Mouse (Mus musculus) thymus, postnatal 0 days (tissue): ENCODE data around the gene Spry2. TPM values are rescaled to one million over a fixed set of nuclear protein-coding genes. Genes with fewer than 3 reads are reported as not detected.

Experiments used
- DNase-seq: peaks from one replicate; pipeline ENCODE4 v3.0.0-alpha.2; 2015; ENCODE audit warnings: low spot score
- polyA plus RNA-seq: library from polyadenylated mRNA; unstranded; fragments of >200 nt; fragmentation: Nextera tagmentation; extraction: Ambion mirVana; gene quantifications from 2 replicates; pipeline ENCODE4 v1.2.1, GENCODE M21; 2015

The Spry2 gene
- polyA plus RNA-seq, 1 experiment from 2014 or later, result 30.4 TPM

DNA sequence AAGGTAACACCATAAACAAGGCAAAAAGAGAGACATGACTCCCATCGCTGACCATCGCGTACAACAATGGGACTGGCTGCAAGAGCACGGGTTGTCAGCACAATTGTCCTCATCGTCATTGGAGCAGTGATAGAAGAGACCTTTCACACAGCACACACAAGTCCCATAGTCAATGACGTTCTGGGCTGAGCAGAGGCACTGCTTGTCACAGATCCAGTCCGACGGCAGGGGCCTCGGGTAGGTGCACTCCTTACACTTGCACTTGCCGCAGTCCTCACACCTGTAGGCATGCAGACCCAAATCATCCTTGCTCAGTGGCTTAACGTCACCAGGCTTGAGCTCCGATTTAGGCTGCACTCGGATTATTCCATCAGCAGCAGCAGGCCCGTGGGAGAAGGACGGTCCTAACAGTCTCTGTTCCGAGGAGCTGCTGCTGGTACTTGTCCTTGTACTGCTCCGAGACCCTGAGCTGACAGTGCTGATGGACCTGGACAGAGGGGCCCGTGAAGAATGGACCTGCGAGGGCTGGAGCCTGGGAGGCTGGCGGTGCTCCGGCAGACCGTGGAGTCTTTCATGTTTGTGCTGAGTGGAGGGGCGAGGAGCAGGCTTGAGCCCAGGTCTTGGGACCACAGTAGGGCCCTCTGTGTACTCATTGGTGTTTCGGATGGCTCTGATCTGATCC, 3.5 kb downstream of the Spry2 start:
- no peak for DNase-seq

DNA sequence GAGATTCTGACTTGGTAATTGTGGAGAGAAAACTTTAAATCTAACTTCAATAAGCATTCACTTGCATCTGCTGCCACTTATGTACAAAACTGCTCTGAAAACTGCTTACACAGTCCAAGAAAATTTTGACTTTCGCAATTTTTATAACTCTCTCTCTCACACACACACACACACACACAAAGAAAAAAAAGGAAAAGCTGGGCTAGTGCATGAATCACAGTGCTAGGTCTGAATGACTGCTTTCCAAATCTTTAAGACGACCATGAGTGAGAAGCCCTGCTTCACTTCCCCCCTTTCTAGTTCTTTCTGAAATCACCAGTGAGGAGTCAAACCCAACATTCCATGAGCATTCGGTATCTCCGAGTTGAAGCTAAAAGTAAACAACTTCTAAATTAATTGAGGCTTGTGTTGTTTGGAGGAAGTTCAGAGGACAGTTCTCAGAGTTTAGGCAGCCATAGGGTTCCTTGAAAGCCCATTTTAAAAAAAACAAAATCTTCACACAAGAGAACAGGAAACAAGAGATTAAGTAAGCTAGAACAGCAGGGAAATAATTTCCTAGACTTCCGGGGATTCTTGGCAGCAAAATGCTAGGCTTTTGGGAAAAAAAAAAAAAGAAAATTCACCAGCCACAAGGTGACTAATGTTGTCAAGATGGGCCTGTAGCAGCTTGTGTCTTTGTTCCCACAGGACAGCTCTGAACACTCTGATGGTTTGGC, 5.9 kb downstream of the Spry2 start:
- DNase-seq, result no peak

DNA sequence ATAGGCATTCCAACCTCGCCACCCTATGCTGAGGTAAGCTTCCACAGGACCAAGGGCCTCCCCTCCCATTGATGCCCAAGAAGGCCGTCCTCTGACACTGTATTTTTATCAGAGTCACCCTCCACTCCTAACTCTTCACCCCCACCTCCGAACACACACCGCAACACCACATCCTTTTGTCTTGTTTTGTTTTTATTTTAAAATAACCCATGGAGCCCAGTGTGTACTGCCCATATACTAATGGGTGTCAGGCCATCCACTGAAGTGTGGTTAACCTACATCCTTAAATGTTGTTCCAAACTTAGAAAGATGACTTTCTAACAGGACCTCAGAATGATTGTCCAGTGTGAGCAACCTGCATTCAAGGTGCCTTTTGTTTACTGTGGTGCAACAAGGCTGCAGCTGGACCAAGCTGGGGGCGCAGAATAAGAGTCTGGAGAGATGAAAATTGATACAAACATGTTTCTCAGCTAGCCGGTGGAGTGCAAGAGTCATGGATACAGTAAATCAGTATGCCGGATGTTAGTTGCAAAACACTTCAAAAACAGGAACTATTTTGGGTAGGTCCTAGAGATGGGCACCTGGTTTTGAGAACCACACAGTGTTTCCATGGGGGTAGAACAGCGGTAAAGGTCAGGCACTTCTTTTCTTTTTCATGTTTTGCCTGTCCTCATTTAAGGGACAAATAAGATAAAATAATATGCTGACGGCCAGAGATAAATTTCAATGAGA, 9.8 kb downstream of the Spry2 start:
- DNase-seq, result no peak

DNA sequence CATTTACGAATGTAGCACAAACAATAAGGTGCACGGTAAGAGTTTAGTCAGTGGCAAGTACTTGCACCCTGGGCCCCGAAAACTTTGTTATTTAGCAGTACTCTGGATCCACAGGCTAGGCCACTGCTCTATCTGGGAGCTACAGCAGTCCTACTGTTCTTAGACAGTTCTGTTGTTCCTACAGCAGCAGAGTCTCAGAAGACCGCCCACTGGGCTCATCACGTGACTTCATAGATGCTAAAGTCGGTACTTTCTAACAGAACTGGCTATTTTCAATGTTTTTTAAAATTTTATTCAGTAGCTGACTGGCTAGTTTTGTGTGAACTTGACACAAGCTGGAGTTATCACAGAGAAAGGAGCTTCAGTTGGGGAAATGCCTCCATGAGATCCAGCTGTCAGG, 11.4 kb downstream of the Spry2 start:
- no peak for DNase-seq

DNA sequence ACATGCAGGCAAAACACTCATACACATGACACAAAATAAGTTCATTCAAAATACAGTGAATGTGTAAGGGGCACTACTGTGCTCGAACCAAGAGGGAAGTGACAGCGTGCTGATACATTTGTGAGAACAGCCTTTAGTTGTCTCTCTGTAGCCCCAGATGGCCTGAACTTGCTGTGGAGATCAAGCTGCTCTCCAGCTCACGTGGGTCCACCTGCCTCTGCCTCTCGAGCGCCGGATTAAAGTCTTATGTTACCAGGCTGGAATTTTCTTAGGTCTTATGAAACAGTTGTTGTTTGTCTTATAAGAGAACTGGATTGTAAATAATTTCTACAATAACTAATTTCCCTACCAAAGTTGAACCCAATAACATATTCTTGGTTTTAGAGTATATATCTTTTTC, 13.4 kb downstream of the Spry2 start:
- DNase-seq, result no peak

DNA sequence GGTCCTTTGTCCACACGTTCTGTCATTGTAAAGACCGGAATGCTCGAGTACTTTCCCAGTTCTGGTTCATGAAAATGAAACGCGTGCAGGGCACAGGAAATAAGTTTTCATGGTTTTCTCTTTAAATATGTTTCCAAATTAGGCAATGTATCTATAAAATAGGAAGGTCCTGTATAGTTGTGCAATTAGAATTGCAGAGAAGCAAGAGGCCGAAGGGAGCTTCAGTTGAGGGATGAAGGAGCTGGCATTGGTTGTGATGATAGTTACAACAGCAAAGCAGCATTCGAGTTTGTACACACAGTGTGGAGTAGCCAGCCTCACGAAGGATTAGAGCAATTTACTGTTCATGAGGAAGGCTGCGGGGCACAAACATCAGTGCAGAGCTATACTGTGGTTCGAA, 18.3 kb downstream of the Spry2 start:
- no peak for DNase-seq

DNA sequence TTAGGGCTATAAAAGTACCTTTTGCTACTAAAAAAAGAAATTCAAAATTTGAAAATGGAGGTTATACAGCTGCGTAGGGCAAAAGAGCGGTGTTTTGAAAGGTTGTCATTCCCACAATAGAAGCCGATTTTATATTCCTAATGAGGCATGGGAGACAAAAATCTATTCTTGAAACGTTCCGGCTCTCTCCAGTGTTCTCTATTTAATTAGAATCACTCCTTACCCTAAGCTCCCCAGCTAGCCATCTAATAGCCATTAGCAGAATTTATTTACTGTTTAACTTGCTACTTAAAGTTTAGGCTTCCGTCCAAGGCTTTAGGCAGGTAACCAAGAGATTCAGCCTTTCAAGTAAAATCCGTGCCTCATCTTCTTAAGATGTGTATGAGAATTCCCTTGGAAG, 20.2 kb downstream of the Spry2 start:
- no peak for DNase-seq

DNA sequence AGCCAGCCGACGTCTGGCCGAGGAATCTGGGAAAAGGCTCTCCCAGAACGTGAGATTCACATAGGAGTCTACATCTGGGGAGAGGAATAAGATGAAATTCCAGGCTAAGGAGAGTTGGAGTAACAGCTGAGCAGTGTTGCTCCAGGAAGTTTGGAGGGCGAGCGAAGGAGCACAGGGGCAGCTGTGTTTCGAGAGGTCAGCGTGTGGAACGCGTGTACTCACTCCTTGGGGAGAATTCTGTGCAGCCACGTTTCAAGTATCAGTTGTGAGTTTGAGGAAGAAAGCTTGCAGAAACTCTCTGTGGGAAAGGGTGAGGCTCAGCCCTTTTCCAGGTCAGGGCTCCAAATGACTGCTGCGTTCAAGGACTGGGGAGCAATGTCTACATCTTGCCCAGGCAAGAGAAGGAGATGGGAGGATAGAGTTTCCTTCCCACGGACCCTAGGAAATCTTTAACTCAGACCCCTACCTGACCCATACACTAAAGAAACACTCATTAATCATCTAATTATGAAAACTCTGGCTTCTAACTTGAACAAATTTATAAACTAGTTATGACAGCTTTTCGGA, 26.2 kb downstream of the Spry2 start:
- no peak for DNase-seq

DNA sequence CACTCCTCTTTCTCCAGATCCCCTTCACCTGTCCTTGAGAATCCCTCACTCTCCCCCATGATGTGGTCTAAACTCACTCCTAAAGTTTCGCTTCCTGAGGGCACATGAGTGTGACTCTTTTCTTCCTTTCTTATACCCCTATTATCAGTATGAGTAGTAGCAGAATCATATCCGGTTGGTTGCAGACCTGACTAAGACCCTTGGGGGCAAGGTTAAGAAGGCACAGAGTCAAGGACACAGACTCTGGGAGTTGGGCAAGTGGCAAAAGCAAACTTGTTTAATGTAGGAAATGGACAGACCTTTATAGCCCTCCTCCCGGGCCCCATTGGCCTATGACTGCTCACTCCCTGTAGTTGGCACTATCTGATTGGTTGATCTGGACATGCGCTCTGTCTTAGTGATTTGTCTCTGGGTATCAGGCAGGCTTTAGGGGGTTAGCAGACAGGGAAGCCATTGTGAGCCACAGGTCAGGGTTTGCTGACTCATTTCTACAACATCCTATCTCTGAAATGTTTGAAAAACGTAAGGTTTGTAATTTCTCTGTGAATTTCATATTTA, 31.2 kb downstream of the Spry2 start:
- DNase-seq, result no peak

DNA sequence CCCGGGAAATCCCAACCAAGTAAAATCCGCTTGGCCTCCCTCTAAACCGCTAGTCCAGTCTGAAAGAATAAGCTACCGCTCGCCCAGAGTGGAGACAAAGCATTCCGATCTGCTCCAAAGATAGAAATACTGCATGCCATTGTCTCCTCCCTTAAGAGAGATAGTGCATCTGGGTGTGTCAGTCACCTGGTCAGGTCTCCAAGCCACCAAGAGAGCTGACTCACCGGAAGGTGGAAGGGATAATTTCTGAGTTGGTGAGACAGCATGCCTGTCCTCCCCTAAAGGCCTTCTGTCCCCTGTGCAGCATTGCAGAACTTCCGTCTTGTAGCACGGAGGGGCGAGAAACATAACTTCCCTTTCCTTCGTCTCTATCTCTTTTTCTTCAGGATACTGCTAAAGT, 34.4 kb downstream of the Spry2 start:
- no peak for DNase-seq

DNA sequence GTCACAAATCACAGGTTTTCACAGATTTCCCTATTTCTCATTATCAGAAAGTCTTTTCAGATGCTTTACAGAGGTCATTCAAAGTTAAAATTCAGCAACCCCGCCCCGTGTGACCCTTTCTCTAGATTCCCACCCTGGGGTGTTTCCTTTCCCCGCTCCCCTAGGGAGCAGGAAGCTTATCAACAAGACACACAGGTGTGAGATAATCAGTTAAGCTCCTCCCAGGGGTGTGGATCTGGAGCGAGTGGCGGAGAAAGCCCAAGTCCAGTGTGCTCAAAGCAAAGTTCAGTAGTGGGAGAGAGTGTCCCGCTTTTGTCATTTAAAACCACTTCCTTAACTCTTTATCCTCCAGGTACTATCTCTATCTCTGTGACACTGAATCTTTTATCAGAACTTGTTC, 35.7 kb downstream of the Spry2 start:
- DNase-seq, result no peak

DNA sequence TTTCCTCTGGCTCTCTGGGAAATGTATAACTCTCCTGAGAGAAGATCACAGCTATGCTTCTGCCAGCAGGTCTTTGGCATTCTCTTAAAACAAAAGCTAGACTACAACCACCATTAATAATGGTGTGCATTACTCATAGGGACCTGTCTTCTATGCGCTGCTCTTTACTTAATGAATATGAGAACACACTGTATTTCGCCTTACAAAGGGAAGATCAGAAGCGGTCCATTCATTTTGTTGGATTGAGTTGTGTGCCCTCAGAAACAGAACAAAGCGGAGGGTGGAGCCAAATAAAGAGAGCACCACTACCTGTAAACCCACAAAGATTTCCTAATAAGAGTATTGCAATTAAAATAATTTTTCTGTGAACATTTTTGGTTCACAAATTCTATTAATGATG, 36.3 kb downstream of the Spry2 start:
- no peak for DNase-seq

DNA sequence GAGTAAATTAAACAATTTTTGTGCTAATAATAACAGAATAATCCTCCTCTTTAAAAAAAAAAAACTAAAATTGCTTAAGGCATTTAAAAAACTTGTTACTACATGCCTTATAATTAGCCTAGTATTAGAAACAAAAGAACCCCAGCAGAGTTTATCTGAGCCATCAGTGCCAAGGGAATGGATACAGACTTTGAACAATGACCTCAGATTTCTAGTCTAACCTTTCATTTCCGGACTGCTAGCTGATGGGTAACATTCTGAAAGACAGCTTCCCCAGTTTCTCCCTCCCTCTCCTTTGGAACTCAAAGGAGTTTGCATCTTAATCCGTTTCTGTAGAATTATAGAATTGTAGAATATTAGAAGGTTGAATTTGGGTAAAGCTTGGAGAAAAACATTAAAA, 36.7 kb downstream of the Spry2 start:
- DNase-seq, result no peak

DNA sequence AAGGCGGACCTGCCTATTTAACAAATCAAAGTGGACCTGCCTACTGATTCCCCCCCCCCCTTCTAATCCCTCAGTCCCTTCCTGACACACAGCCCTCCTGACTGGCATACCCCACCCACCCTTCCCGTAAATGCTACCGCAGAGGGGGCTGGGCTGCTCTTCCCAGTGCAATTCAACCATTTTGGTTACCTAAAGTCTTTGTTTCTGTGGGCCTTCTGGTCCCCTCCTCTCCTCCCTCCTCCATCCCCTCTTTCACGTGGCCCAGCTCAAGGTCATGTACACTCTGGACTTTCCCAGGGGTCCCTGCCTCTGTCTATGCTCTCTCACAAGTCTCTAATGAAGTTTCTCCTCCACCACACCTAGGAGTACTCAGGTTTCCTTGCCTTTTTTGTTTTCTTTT, 37.3 kb downstream of the Spry2 start:
- DNase-seq, result no peak

DNA sequence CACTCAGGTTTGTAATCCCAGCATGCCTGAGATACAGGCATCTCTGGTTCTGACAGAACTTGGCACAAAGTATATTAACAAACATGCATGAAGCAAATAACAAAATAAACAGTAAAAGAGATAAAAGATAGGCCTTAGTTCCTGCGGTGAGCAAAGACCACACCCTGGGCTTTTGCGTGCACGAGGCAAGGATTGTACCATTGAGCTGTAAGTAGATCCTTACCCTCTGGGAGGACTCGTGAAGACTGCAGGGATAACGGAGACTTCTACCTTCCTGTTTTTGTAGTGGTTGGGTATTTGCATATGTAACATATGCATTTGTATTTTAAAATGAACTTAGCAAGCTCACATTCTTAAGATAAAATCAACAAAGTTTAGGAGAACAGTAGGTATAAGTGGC, 37.7 kb downstream of the Spry2 start:
- no peak for DNase-seq

DNA sequence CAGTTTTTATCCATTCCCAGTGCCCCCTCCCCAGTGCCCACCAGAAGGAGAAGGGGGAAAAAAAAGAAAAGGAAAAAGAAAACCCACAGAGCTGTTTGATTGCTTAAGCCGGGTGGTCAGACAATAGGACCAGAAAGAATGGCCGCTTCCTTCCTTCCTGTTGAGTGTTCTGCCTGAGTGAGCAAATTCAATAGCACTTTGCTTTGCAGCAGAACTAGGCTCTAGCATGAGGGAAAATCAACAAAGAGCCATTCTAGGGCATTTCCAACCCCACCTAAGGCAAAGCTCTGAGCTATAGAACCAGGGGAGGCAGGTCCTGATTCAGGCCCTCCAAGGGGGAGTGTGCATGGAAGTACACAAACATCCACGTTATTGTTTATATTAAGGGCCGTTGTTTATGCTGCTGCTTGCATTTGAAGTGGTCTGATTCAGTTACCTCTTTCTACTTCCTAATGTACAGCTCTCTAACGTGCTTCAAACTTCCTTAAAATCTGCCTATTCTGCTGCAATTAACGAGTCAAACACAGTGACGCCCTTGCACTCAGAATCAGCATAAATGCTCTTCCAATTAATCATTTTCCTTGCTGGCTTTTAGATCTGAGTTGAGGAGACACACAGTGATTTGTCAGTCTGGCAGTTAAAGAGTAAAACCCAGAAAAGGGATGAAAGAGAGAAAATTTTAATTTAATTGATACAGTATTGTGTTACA, 45.1 kb downstream of the Spry2 start:
- no peak for DNase-seq

Other genes with a start within 250 kb of the Spry2 start
- not detected in 2 replicates for gene Trim52, start 209.4 kb upstream of the Spry2 start, polyA plus RNA-seq